Mouse (Mus musculus) MEL (cell line): ENCODE results near the gene Mrm2. TPM values are rescaled to one million over a fixed set of nuclear protein-coding genes. Genes with fewer than 3 reads are reported as not detected.

Experiments used
- DNase-seq: peaks from one replicate; pipeline ENCODE4 v3.0.0; 2011; ENCODE audit warnings: low read depth, low spot score
- H3K27ac ChIP-seq: 2 replicates; pipeline ENCODE4 v1.5.1; 2012; ENCODE audit warnings: low read depth, mild to moderate bottlenecking, control low read depth, low read length, moderate library complexity; ENCODE audit not compliant: control insufficient read depth
- H3K27me3 ChIP-seq, 2 experiments: fragments of 150-350 bp in 1 of 2; sonication (generic) in 1 of 2; 2 replicates each; pipeline ENCODE4 v1.6.1; 2012; ENCODE audit warnings: low read length in 2 of 2, mild to moderate bottlenecking in 2 of 2, improper control_type of control experiment in 1 of 2, moderate library complexity in 1 of 2; ENCODE audit not compliant: insufficient read depth in 2 of 2, control insufficient read depth in 1 of 2
- H3K36me3 ChIP-seq, 2 experiments: 2 replicates each; pipeline ENCODE4 v1.6.1; 2012 to 2014; ENCODE audit warnings: low read length in 2 of 2, improper control_type of control experiment in 1 of 2, inconsistent platforms in 1 of 2, mild to moderate bottlenecking in 1 of 2; ENCODE audit not compliant: insufficient read depth in 2 of 2, control insufficient read depth in 1 of 2
- H3K4me1 ChIP-seq, 2 experiments: fragments of 150-350 bp in 1 of 2; sonication (generic) in 1 of 2; 2 replicates each; pipeline ENCODE4 v1.6.1; 2012; ENCODE audit warnings: low read length in 2 of 2, improper control_type of control experiment in 1 of 2, mild to moderate bottlenecking in 1 of 2; ENCODE audit not compliant: insufficient read depth in 2 of 2, control insufficient read depth in 1 of 2
- H3K4me3 ChIP-seq, 2 experiments: fragments of 150-350 bp in 1 of 2; sonication (generic) in 1 of 2; 2 replicates each; pipeline ENCODE4 v1.5.1; 2012; ENCODE audit warnings: low read depth in 2 of 2, low read length in 2 of 2, mild to moderate bottlenecking in 2 of 2, moderate library complexity in 2 of 2, control low read depth in 1 of 2, improper control_type of control experiment in 1 of 2; ENCODE audit not compliant: control insufficient read depth in 1 of 2, insufficient read depth in 1 of 2
- H3K79me2 ChIP-seq: 2 replicates; pipeline ENCODE4 v1.6.1; 2012; ENCODE audit warnings: mild to moderate bottlenecking, low read length, moderate library complexity; ENCODE audit not compliant: control insufficient read depth, poor library complexity, insufficient read depth
- H3K9ac ChIP-seq: 2 replicates; pipeline ENCODE4 v1.6.1; 2012; ENCODE audit warnings: low read depth, mild to moderate bottlenecking, control low read depth, low read length, moderate library complexity; ENCODE audit not compliant: control insufficient read depth, poor library complexity, severe bottlenecking
- H3K9me3 ChIP-seq: fragments of 150-350 bp; sonication (generic); replicated peaks from 2 replicates; pipeline ENCODE4 v1.6.1; 2012; ENCODE audit warnings: mild to moderate bottlenecking, low read length, improper control_type of control experiment, moderate library complexity; ENCODE audit not compliant: insufficient read depth
- BHLHE40 ChIP-seq: IDR thresholded peaks from 2 replicates; pipeline ENCODE4 v1.6.1; 2012; ENCODE audit warnings: low read depth, mild to moderate bottlenecking, inconsistent platforms, low read length, improper control_type of control experiment, borderline replicate concordance
- CHD1 ChIP-seq: IDR thresholded peaks from 2 replicates; pipeline ENCODE4 v1.6.1; 2012; ENCODE audit warnings: low read depth, mild to moderate bottlenecking, inconsistent platforms, low read length, improper control_type of control experiment
- CHD2 ChIP-seq: IDR thresholded peaks from 2 replicates; pipeline ENCODE4 v1.6.1; 2011; ENCODE audit warnings: low read length, improper control_type of control experiment
- EP300 ChIP-seq, 2 experiments: IDR thresholded peaks; 2 replicates each; pipeline ENCODE4 v1.6.1; 2011; ENCODE audit warnings: improper control_type of control experiment in 2 of 2, low read length in 2 of 2, low read depth in 1 of 2, mild to moderate bottlenecking in 1 of 2
- ETS1 ChIP-seq: IDR thresholded peaks from 2 replicates; pipeline ENCODE4 v1.6.1; 2012; ENCODE audit warnings: low read depth, mild to moderate bottlenecking, inconsistent platforms, low read length, improper control_type of control experiment, moderate library complexity
- GABPA ChIP-seq: IDR thresholded peaks from 2 replicates; pipeline ENCODE4 v1.6.1; 2012; ENCODE audit warnings: low read depth, mild to moderate bottlenecking, inconsistent platforms, low read length, improper control_type of control experiment, moderate library complexity
- KAT2A ChIP-seq: conservative IDR thresholded peaks from 2 replicates; pipeline ENCODE4 v1.6.1; 2012; ENCODE audit warnings: low read depth, low read length, improper control_type of control experiment, inconsistent platforms
- MAFK ChIP-seq: IDR thresholded peaks from 2 replicates; pipeline ENCODE4 v1.6.1; 2011; ENCODE audit warnings: low read depth, mild to moderate bottlenecking, low read length, improper control_type of control experiment, borderline replicate concordance
- MAX ChIP-seq: IDR thresholded peaks from 2 replicates; pipeline ENCODE4 v1.6.1; 2011; ENCODE audit warnings: low read length, improper control_type of control experiment
- MAZ ChIP-seq: IDR thresholded peaks from 2 replicates; pipeline ENCODE4 v1.6.1; 2012; ENCODE audit warnings: low read depth, mild to moderate bottlenecking, inconsistent platforms, low read length, improper control_type of control experiment
- MYB ChIP-seq: IDR thresholded peaks from 2 replicates; pipeline ENCODE4 v1.6.1; 2011; ENCODE audit warnings: mild to moderate bottlenecking, low read depth, low read length, improper control_type of control experiment
- MYC ChIP-seq: IDR thresholded peaks from 2 replicates; pipeline ENCODE4 v1.6.1; 2011; ENCODE audit warnings: low read depth, mild to moderate bottlenecking, low read length, improper control_type of control experiment, moderate library complexity
- POLR2A ChIP-seq, 2 experiments: IDR thresholded peaks; 2 replicates each; pipeline ENCODE4 v1.6.1; 2011 to 2012; ENCODE audit warnings: low read length in 2 of 2, mild to moderate bottlenecking in 2 of 2, control low read depth in 1 of 2, improper control_type of control experiment in 1 of 2, low read depth in 1 of 2, moderate library complexity in 1 of 2; ENCODE audit not compliant: control insufficient read depth in 1 of 2, insufficient read depth in 1 of 2, poor library complexity in 1 of 2
- POLR2AphosphoS5 ChIP-seq: IDR thresholded peaks from 2 replicates; pipeline ENCODE4 v1.6.1; 2012; ENCODE audit warnings: low read depth, borderline replicate concordance, mild to moderate bottlenecking, inconsistent platforms, low read length, moderate library complexity, mixed read lengths
- SMC3 ChIP-seq: IDR thresholded peaks from 2 replicates; pipeline ENCODE4 v1.6.1; 2011; ENCODE audit warnings: low read depth, low read length, improper control_type of control experiment
- TAL1 ChIP-seq: IDR thresholded peaks from 2 replicates; pipeline ENCODE4 v1.6.1; 2012; ENCODE audit warnings: mild to moderate bottlenecking, inconsistent platforms, low read length, moderate library complexity, mixed read lengths
- TBP ChIP-seq: IDR thresholded peaks from 2 replicates; pipeline ENCODE4 v1.8.0; 2011; ENCODE audit warnings: low read depth, low read length, improper control_type of control experiment
- ZC3H11A ChIP-seq: IDR thresholded peaks from 2 replicates; pipeline ENCODE4 v1.6.1; 2012; ENCODE audit warnings: low read depth, mild to moderate bottlenecking, inconsistent platforms, low read length, improper control_type of control experiment
- ZMIZ1 ChIP-seq: IDR thresholded peaks from 2 replicates; pipeline ENCODE4 v1.6.1; 2012; ENCODE audit warnings: low read depth, mild to moderate bottlenecking, inconsistent platforms, low read length, improper control_type of control experiment, moderate library complexity
- polyA plus RNA-seq, 2 experiments: library from polyadenylated mRNA; stranded (reverse) in 1 of 2; unstranded in 1 of 2; fragments of >175 nt in 1 of 2; fragments of >200 nt in 1 of 2; gene quantifications; 2 replicates each; pipeline versions ENCODE4 v1.2.1 to v1.2.4; 2012; ENCODE audit warnings: low replicate concordance in 2 of 2, low read depth in 1 of 2; ENCODE audit not compliant: insufficient read length in 2 of 2, insufficient read depth in 1 of 2, missing spikeins in 1 of 2
- total RNA-seq: library from RNA; depleted of rRNA; stranded (reverse); fragments of 300-350 nt; gene quantifications from 2 replicates; pipeline ENCODE4 v1.2.3, GENCODE M21; 2012

The Mrm2 gene
- total and polyA plus RNA-seq, 3 experiments, result 14.1 to 15.3 TPM; not detected in 1

DNA sequence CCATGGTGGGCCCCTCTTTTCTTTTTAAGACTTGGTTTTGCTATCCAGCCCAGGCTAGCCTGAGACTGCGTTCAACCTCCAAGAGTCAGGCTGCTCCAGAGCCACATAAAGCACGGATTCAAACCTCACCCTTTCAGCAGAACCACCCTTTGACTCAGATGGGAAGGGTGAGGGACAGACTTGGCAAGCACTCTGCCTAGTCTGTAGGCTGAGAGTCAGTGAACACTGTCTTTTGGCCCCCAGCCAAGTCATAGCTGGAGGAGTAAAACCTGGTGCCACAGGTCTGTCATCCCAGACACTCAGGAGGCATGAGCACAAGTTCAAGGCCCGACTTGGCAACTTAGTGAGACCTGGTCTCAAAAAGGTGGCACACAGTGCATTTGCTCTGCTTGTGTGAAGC lies 15.0 kb downstream of the Mrm2 start:
- H3K36me3 ChIP-seq, result peaks cover 5 to 6% of the 10 kb centered on the region in 2 experiments
- TF ChIP-seq MYC (no peak), MAFK (no peak), CHD1 (no peak), CHD2 (no peak), EP300 (IDR thresholded peaks at IDR 0.05; ENCODE audit: low read depth in 1 of 2, low read length in 2 of 2) (no peak), MYB (no peak), TAL1 (no peak), GABPA (no peak), MAX (no peak), SMC3 (no peak), ZC3H11A (no peak)
- no peaks in the 10 kb centered on the region for H3K27me3 ChIP-seq
- H3K9ac ChIP-seq, result no peak overlapping the region
- peaks cover 0 to 12% of the 10 kb centered on the region in 2 experiments; a peak in 2 of 4 replicates for H3K4me1 ChIP-seq
- DNase-seq, result peak; percentile 54
- H3K27ac ChIP-seq, result no peak overlapping the region
- no peak overlapping the region for H3K4me3 ChIP-seq
- no peaks in the 10 kb centered on the region for H3K9me3 ChIP-seq
- peaks cover 44% of the 10 kb centered on the region for H3K79me2 ChIP-seq

DNA sequence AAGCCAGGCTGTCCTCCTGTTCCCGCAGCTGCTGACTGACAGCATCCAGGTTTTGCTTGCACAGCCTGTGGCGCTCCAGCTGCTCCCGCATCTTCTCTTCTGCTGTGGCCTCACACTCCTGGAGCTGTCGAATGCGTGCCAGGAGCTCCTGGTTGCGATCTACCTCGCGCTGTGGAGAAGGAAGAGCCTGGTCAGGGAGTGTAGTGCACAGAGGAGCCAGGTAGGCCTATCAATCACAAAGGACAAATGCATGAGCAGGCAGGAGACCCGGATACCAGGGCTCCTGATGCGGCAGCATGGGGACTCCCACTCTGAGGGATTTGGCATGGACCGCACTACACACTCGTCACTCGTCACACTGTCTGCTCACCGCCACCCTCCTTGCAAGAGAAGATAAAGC lies 24.1 kb downstream of the Mrm2 start:
- no peaks in the 10 kb centered on the region for H3K79me2 ChIP-seq
- no peak for TF ChIP-seq MAFK
- no peak for TF ChIP-seq ETS1
- no peak for TF ChIP-seq TBP
- TF ChIP-seq ZC3H11A, result no peak
- no peak for TF ChIP-seq CHD1
- no peak for TF ChIP-seq MYC
- no peak for TF ChIP-seq MYB
- no peak for TF ChIP-seq EP300 (IDR thresholded peaks at IDR 0.05; ENCODE audit: low read depth in 1 of 2, low read length in 2 of 2)
- TF ChIP-seq MAZ, result no peak
- TF ChIP-seq POLR2A (IDR thresholded peaks at IDR 0.05; ENCODE audit: control insufficient read depth in 1 of 2, insufficient read depth in 1 of 2, low read depth in 1 of 2, low read length in 2 of 2, poor library complexity in 1 of 2), result no peak
- no peak for TF ChIP-seq BHLHE40
- no peak for TF ChIP-seq ZMIZ1
- no peak for TF ChIP-seq TAL1
- no peak for TF ChIP-seq POLR2AphosphoS5
- no peak for TF ChIP-seq KAT2A
- no peak for DNase-seq
- no peaks in the 10 kb centered on the region for H3K4me1 ChIP-seq
- no peak overlapping the region for H3K27ac ChIP-seq
- H3K27me3 ChIP-seq, result no peaks in the 10 kb centered on the region
- H3K36me3 ChIP-seq, result peaks cover 0 to 14% of the 10 kb centered on the region in 2 experiments; a peak in 1 of 4 replicates
- no peak overlapping the region for H3K4me3 ChIP-seq
- H3K9ac ChIP-seq, result no peak overlapping the region
- H3K9me3 ChIP-seq, result no peaks in the 10 kb centered on the region
